In the genomic region with DNA sequence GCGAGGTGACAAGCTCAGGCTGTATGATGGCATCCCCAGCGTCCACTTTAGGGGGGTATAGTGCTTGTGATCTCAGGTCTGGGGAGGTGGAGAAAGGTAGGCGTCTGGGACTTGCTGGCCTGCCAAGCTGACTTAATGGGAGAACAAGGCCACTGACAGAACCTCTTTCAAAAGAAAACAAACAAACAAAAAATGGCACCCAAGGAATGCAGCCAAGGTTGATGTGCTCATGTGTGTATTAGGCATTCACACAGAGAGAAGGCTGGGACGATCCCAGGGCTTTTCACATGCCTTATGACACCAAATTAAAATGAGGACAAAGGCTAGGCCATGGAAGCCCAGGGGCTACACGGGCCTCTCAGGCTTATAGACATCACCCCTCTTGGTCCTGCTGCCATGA, we compare ENCODE assay signal across 19 mouse cellular contexts.
"Had no signal": no experiment of that assay in that cellular context is flagged by ENCODE, and none has a peak within 500 bp of the region (broad histone marks: within the 10 kb centered on the region; RNA-seq: fewer than 3 reads in every experiment).

No protein-coding gene starts in this region.

- H3K9me3 ChIP-seq: heart, embryonic 10.5 days; intestine, embryonic 15.5 days; limb, embryonic 10.5 days; limb, embryonic 12.5 days had no signal

- H3K4me2 ChIP-seq: heart, embryonic 12.5 days; hindbrain, embryonic 14.5 days; intestine, embryonic 15.5 days; limb, embryonic 12.5 days had no signal

- H3K9ac ChIP-seq: heart, embryonic 12.5 days; hindbrain, embryonic 14.5 days; intestine, embryonic 15.5 days; limb, embryonic 12.5 days had no signal

- H3K27me3 ChIP-seq: heart, embryonic 12.5 days; intestine, embryonic 15.5 days; limb, embryonic 12.5 days had no signal

- H3K4me1 ChIP-seq: intestine, embryonic 15.5 days had no signal

- H3K4me3 ChIP-seq: gastrocnemius, adult 2 months; heart, embryonic 10.5 days; heart, embryonic 12.5 days; hindbrain, embryonic 10.5 days; intestine, embryonic 15.5 days; layer of hippocampus, adult 2 months; left cerebral cortex, adult 2 months; limb, embryonic 10.5 days; limb, embryonic 12.5 days had no signal

- H3K36me3 ChIP-seq: heart, embryonic 12.5 days; intestine, embryonic 15.5 days had no signal

- DNase-seq: gastrocnemius, postnatal 10 days; gastrocnemius, postnatal 25 days; heart, adult 18-20 months; kidney, postnatal 10 days; kidney, postnatal 4 days; liver had no signal

- ATAC-seq: hindbrain, embryonic 16.5 days; inflammation-experienced regulatory T-cells, adult 6 months; intestine, embryonic 15.5 days; intestine, postnatal 0 days had no signal

- H3K27ac ChIP-seq: gastrocnemius, adult 2 months; heart, embryonic 10.5 days; hindbrain, embryonic 10.5 days; hindbrain, embryonic 14.5 days; intestine, embryonic 15.5 days; layer of hippocampus, adult 2 months; left cerebral cortex, adult 2 months; limb, embryonic 10.5 days; limb, embryonic 12.5 days had no signal
